Mouse (Mus musculus): ENCODE measurements around the gene Itgav.

- TF ChIP-seq CTCF (IDR thresholded peaks at IDR 0.05) (no peak), POLR2A (IDR thresholded peaks at IDR 0.05; ENCODE audit: insufficient read depth, low read depth, low read length) (no peak)
These were observed 129.2 kb downstream of the Itgav start for GRCm38 (mm10) chr2:83853423-83853822.

All from heart, adult 2 months (tissue).